Mouse (Mus musculus): ENCODE results near the gene Svbp. TPM values are rescaled to one million over a fixed set of nuclear protein-coding genes. Genes with fewer than 3 reads are reported as not detected.

Svbp gene
- polyA plus RNA-seq, 1 experiment from 2014 or later: 143 TPM

GRCm38 (mm10) chr4:119167068-119167467 is 28.0 kb upstream of the Svbp start:
- WGBS (ENCODE audit: insufficient replicate concordance): 79% methylated on average over 4 of the region's 4 CpGs
- ATAC-seq (replicated peaks; ENCODE audit: insufficient number of reproducible peaks, low FRiP score, low TSS enrichment): no peak
- Histone ChIP-seq H3K27ac (ENCODE audit: low read depth, low read length) (no peak overlapping the region), H3K9ac (ENCODE audit: low read depth, low read length) (no peak overlapping the region), H3K4me1 (ENCODE audit: control insufficient read depth, insufficient read depth, low read length) (no peaks in the 10 kb centered on the region), H3K27me3 (ENCODE audit: control insufficient read depth, insufficient read depth, low read length) (no peaks in the 10 kb centered on the region), H3K4me2 (no peak overlapping the region), H3K36me3 (ENCODE audit: control insufficient read depth, insufficient read depth, low read length) (peaks cover 13% of the 10 kb centered on the region), H3K9me3 (replicated peaks; ENCODE audit: control insufficient read depth, low read length) (no peaks in the 10 kb centered on the region), H3K4me3 (ENCODE audit: low read depth, low read length) (no peak overlapping the region)

- no peaks in the 10 kb centered on the region for H3K9me3 ChIP-seq (replicated peaks; ENCODE audit: control insufficient read depth, low read length)
- H3K9ac ChIP-seq (ENCODE audit: low read depth, low read length): no peak overlapping the region
- peaks cover 13% of the 10 kb centered on the region for H3K36me3 ChIP-seq (ENCODE audit: control insufficient read depth, insufficient read depth, low read length)
- H3K4me3 ChIP-seq (ENCODE audit: low read depth, low read length): no peak overlapping the region
- ATAC-seq (replicated peaks; ENCODE audit: insufficient number of reproducible peaks, low FRiP score, low TSS enrichment): no peak
- H3K4me2 ChIP-seq: no peak overlapping the region
- H3K4me1 ChIP-seq (ENCODE audit: control insufficient read depth, insufficient read depth, low read length): peaks cover 3% of the 10 kb centered on the region; the same call in 1 of the 2 replicates
- no peak overlapping the region for H3K27ac ChIP-seq (ENCODE audit: low read depth, low read length)
- H3K27me3 ChIP-seq (ENCODE audit: control insufficient read depth, insufficient read depth, low read length): no peaks in the 10 kb centered on the region
- WGBS (ENCODE audit: insufficient replicate concordance): 7% methylated on average over 4 of the region's 4 CpGs
Observed at GRCm38 (mm10) chr4:119167663-119168062, 27.4 kb upstream of the Svbp start.

GRCm38 (mm10) chr4:119172919-119173650 is 22.0 kb upstream of the Svbp start:
- peaks cover 9% of the 10 kb centered on the region; the same call in 1 of the 2 replicates for H3K4me1 ChIP-seq (ENCODE audit: control insufficient read depth, insufficient read depth, low read length)
- no peaks in the 10 kb centered on the region for H3K9me3 ChIP-seq (replicated peaks; ENCODE audit: control insufficient read depth, low read length)
- 0 out of 2 replicates have a peak overlapping the region, but pooled peaks have one; percentile 57 for H3K27ac ChIP-seq (ENCODE audit: low read depth, low read length)
- peak overlapping the region; percentile 88 for H3K9ac ChIP-seq (ENCODE audit: low read depth, low read length)
- H3K4me2 ChIP-seq: peak overlapping the region; percentile 75
- H3K4me3 ChIP-seq (ENCODE audit: low read depth, low read length): peak overlapping the region; percentile 73
- ATAC-seq (replicated peaks; ENCODE audit: insufficient number of reproducible peaks, low FRiP score, low TSS enrichment): no peak
- no peaks in the 10 kb centered on the region for H3K27me3 ChIP-seq (ENCODE audit: control insufficient read depth, insufficient read depth, low read length)
- peaks cover 13% of the 10 kb centered on the region for H3K36me3 ChIP-seq (ENCODE audit: control insufficient read depth, insufficient read depth, low read length)
- 38% methylated on average over 18 of the region's 18 CpGs for WGBS (ENCODE audit: insufficient replicate concordance)

DNA sequence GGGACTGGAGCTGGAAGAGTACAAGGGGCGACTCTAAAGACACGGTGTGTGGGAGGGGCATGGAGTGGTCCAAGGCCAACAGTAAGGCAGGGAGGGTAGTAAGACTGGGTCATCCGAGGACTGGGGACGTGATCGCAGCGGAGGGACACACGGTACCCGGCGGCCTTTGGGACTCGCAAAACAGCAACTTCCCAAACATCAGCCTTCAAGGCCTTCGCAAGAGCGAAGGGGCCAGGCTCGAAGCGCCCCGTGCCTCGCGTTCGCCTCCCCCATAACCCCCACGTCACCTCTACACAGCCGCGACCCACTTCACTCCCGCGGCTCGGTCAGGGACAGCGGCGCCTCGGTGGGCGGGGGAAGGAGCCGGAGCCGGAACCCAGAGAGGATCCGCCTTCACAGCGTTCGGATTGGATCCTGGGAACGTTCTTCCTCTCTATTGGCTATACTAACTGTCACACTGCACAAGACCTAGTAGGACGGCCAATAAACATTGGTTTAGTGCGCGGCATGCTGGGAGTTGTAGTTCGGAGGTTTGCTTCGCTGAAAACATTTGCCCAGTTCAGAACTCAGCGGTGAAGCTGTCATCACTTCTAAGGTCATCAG is 21.2 kb upstream of the Svbp start, which contains the start of gene Zfp691:
Gene Zfp691 (minus strand): TSS at position 345 of the 603 bp plus-strand sequence.
- ATAC-seq (replicated peaks; ENCODE audit: insufficient number of reproducible peaks, low FRiP score, low TSS enrichment): peak; percentile 99
- under 1% methylated on average over 40 of the region's 40 CpGs for WGBS (ENCODE audit: insufficient replicate concordance)
- Histone ChIP-seq H3K27ac (ENCODE audit: low read depth, low read length) (peak within 1 kb of the TSS; percentile 57; the same call in 1 of the 2 replicates), H3K4me3 (ENCODE audit: low read depth, low read length) (peak within 1 kb of the TSS; percentile 73), H3K9me3 (replicated peaks; ENCODE audit: control insufficient read depth, low read length) (no peaks in the 10 kb centered on the region), H3K4me2 (peak within 1 kb of the TSS; percentile 75), H3K36me3 (ENCODE audit: control insufficient read depth, insufficient read depth, low read length) (peaks cover 10% of the 10 kb centered on the region), H3K27me3 (ENCODE audit: control insufficient read depth, insufficient read depth, low read length) (no peaks in the 10 kb centered on the region), H3K4me1 (ENCODE audit: control insufficient read depth, insufficient read depth, low read length) (peaks cover 9% of the 10 kb centered on the region; the same call in 1 of the 2 replicates), H3K9ac (ENCODE audit: low read depth, low read length) (peak within 1 kb of the TSS; percentile 88)

DNA sequence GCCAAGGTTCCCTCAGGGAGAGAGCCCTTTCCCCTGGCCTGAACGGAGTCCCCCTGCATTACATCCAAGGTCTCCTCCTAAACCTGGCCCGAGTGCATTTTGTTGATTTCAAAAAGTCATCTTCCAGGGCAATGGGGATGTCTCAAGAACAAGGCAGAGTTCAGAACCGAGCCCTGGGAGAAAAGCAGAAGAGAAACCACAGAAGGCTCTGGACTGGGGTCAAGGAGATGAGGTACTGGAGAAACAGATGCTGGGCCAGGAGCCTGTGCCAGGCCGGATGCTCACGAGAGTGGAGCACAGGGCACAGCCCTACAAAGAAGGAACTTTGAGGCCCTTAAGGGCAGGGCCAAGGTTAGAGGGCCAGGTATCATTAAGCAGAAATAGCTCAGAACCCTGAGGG is 17.4 kb upstream of the Svbp start:
- Histone ChIP-seq H3K4me1 (ENCODE audit: control insufficient read depth, insufficient read depth, low read length) (peaks cover 6% of the 10 kb centered on the region; the same call in 1 of the 2 replicates), H3K27me3 (ENCODE audit: control insufficient read depth, insufficient read depth, low read length) (no peaks in the 10 kb centered on the region), H3K36me3 (ENCODE audit: control insufficient read depth, insufficient read depth, low read length) (no peaks in the 10 kb centered on the region), H3K4me3 (ENCODE audit: low read depth, low read length) (no peak overlapping the region), H3K27ac (ENCODE audit: low read depth, low read length) (no peak overlapping the region), H3K9ac (ENCODE audit: low read depth, low read length) (no peak overlapping the region), H3K4me2 (no peak overlapping the region), H3K9me3 (replicated peaks; ENCODE audit: control insufficient read depth, low read length) (no peaks in the 10 kb centered on the region)
- no peak for ATAC-seq (replicated peaks; ENCODE audit: insufficient number of reproducible peaks, low FRiP score, low TSS enrichment)
- 58% methylated on average over 5 of the region's 5 CpGs for WGBS (ENCODE audit: insufficient replicate concordance)

GRCm38 (mm10) chr4:119178331-119178730 is 16.8 kb upstream of the Svbp start:
- H3K9ac ChIP-seq (ENCODE audit: low read depth, low read length): no peak overlapping the region
- H3K4me2 ChIP-seq: no peak overlapping the region
- H3K9me3 ChIP-seq (replicated peaks; ENCODE audit: control insufficient read depth, low read length): no peaks in the 10 kb centered on the region
- H3K27ac ChIP-seq (ENCODE audit: low read depth, low read length): no peak overlapping the region
- no peaks in the 10 kb centered on the region for H3K36me3 ChIP-seq (ENCODE audit: control insufficient read depth, insufficient read depth, low read length)
- no peak for ATAC-seq (replicated peaks; ENCODE audit: insufficient number of reproducible peaks, low FRiP score, low TSS enrichment)
- 53% methylated on average over 18 of the region's 18 CpGs for WGBS (ENCODE audit: insufficient replicate concordance)
- H3K27me3 ChIP-seq (ENCODE audit: control insufficient read depth, insufficient read depth, low read length): no peaks in the 10 kb centered on the region
- H3K4me1 ChIP-seq (ENCODE audit: control insufficient read depth, insufficient read depth, low read length): no peaks in the 10 kb centered on the region; the same call in 1 of the 2 replicates
- H3K4me3 ChIP-seq (ENCODE audit: low read depth, low read length): no peak overlapping the region

GRCm38 (mm10) chr4:119180133-119180707 is 14.9 kb upstream of the Svbp start:
- Histone ChIP-seq H3K36me3 (ENCODE audit: control insufficient read depth, insufficient read depth, low read length) (no peaks in the 10 kb centered on the region), H3K4me2 (no peak overlapping the region), H3K27me3 (ENCODE audit: control insufficient read depth, insufficient read depth, low read length) (no peaks in the 10 kb centered on the region), H3K27ac (ENCODE audit: low read depth, low read length) (no peak overlapping the region), H3K4me1 (ENCODE audit: control insufficient read depth, insufficient read depth, low read length) (no peaks in the 10 kb centered on the region; the same call in 1 of the 2 replicates), H3K9me3 (replicated peaks; ENCODE audit: control insufficient read depth, low read length) (no peaks in the 10 kb centered on the region), H3K9ac (ENCODE audit: low read depth, low read length) (no peak overlapping the region), H3K4me3 (ENCODE audit: low read depth, low read length) (no peak overlapping the region)
- WGBS (ENCODE audit: insufficient replicate concordance): 39% methylated on average over 4 of the region's 4 CpGs
- no peak for ATAC-seq (replicated peaks; ENCODE audit: insufficient number of reproducible peaks, low FRiP score, low TSS enrichment)

DNA sequence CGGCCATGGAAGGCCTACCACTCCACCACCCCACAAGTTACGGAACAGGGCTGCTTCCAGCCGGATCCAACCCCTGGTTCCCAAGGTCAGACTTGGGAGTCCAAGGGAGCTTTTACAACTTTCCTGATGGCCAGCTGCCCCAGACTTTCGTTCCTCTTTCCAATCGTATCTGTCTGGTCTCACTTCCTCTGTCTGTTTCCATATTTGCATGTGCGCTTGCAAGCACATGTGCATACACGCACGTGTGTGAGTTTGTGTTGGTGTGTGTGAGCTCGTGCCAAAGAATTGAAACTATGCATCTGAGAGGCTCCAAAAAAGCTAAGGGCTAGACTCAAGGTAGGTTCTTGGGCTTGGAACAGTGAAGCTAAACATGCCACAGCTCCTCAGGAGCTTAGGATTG is 13.7 kb upstream of the Svbp start:
- WGBS (ENCODE audit: insufficient replicate concordance): 88% methylated on average over 9 of the region's 9 CpGs
- no peak overlapping the region for H3K27ac ChIP-seq (ENCODE audit: low read depth, low read length)
- H3K4me3 ChIP-seq (ENCODE audit: low read depth, low read length): no peak overlapping the region
- H3K9me3 ChIP-seq (replicated peaks; ENCODE audit: control insufficient read depth, low read length): no peaks in the 10 kb centered on the region
- H3K4me1 ChIP-seq (ENCODE audit: control insufficient read depth, insufficient read depth, low read length): no peaks in the 10 kb centered on the region; the same call in 1 of the 2 replicates
- H3K4me2 ChIP-seq: no peak overlapping the region
- no peak for ATAC-seq (replicated peaks; ENCODE audit: insufficient number of reproducible peaks, low FRiP score, low TSS enrichment)
- H3K36me3 ChIP-seq (ENCODE audit: control insufficient read depth, insufficient read depth, low read length): no peaks in the 10 kb centered on the region
- H3K27me3 ChIP-seq (ENCODE audit: control insufficient read depth, insufficient read depth, low read length): no peaks in the 10 kb centered on the region
- H3K9ac ChIP-seq (ENCODE audit: low read depth, low read length): no peak overlapping the region
